Mouse (Mus musculus) mouse trophoblast stem cell (cell line): ENCODE measurements around the gene Grem1.

Source experiments
- in situ Hi-C, 2 experiments: fragments of 300-500 bp; cut with MseI, MboI; formaldehyde crosslinking; loops; 2 replicates in 1 of 2; 3 replicates in 1 of 2; pipeline ENCODE4 v1.15.1; 2025

Gene Grem1

GRCm38 (mm10) chr2:113758311-113759161 is at the start of gene Grem1:
Gene Grem1, minus strand, starts transcription at chr2:113758646.
- in situ Hi-C loops: no loop called here

- in situ Hi-C loops: loop anchor here (5.0 to 10.0 kb wide), 3 partner anchors 270 to 310 kb away; no protein-coding TSS in a partner anchor
Observed at GRCm38 (mm10) chr2:113807640-113808039, 49.2 kb upstream of the Grem1 start.

- in situ Hi-C loops: loop anchor here (5.0 to 10.0 kb wide), 3 partner anchors 270 to 310 kb away; no protein-coding TSS in a partner anchor
Observed at GRCm38 (mm10) chr2:113806851-113807577, 48.6 kb upstream of the Grem1 start.

- in situ Hi-C loops: loop anchor here (5.0 to 10.0 kb wide), 3 partner anchors 268 to 308 kb away; no protein-coding TSS in a partner anchor
Observed at GRCm38 (mm10) chr2:113805765-113806164, 47.3 kb upstream of the Grem1 start.

GRCm38 (mm10) chr2:113803753-113804152 is 45.3 kb upstream of the Grem1 start:
- in situ Hi-C loops: loop anchor here in 1 of 2 experiments (10.0 kb wide), 1 partner anchor 269 kb away; no protein-coding TSS in a partner anchor

GRCm38 (mm10) chr2:113800846-113801245 is 42.4 kb upstream of the Grem1 start:
- in situ Hi-C loops: loop anchor here in 1 of 2 experiments (10.0 kb wide), 1 partner anchor 266 kb away; no protein-coding TSS in a partner anchor

GRCm38 (mm10) chr2:113798605-113799004 is 40.2 kb upstream of the Grem1 start:
- in situ Hi-C loops: no loop called here

GRCm38 (mm10) chr2:113795186-113795585 is 36.7 kb upstream of the Grem1 start:
- in situ Hi-C loops: no loop called here

- in situ Hi-C loops: no loop called here
Observed at GRCm38 (mm10) chr2:113793521-113793920, 35.1 kb upstream of the Grem1 start.

GRCm38 (mm10) chr2:113788821-113789387 is 30.5 kb upstream of the Grem1 start:
- in situ Hi-C loops: no loop called here

GRCm38 (mm10) chr2:113787882-113788281 is 29.4 kb upstream of the Grem1 start:
- in situ Hi-C loops: no loop called here

- in situ Hi-C loops: no loop called here
Observed at GRCm38 (mm10) chr2:113784851-113785250, 26.4 kb upstream of the Grem1 start.

- in situ Hi-C loops: no loop called here
Observed at GRCm38 (mm10) chr2:113781521-113781920, 23.1 kb upstream of the Grem1 start.

- in situ Hi-C loops: no loop called here
Observed at GRCm38 (mm10) chr2:113781107-113781506, 22.7 kb upstream of the Grem1 start.

- in situ Hi-C loops: no loop called here
Observed at GRCm38 (mm10) chr2:113779336-113779735, 20.9 kb upstream of the Grem1 start.

GRCm38 (mm10) chr2:113778036-113778435 is 19.6 kb upstream of the Grem1 start:
- in situ Hi-C loops: no loop called here

GRCm38 (mm10) chr2:113776297-113776696 is 17.9 kb upstream of the Grem1 start:
- in situ Hi-C loops: no loop called here

- in situ Hi-C loops: no loop called here
Observed at GRCm38 (mm10) chr2:113774150-113774805, 15.8 kb upstream of the Grem1 start.

GRCm38 (mm10) chr2:113768541-113769303 is 10.3 kb upstream of the Grem1 start:
- in situ Hi-C loops: no loop called here

GRCm38 (mm10) chr2:113765885-113766284 is 7.4 kb upstream of the Grem1 start:
- in situ Hi-C loops: no loop called here

- in situ Hi-C loops: no loop called here
Observed at GRCm38 (mm10) chr2:113764968-113765367, 6.5 kb upstream of the Grem1 start.
